Mouse (Mus musculus): ENCODE results near the gene Ddx27. TPM values are rescaled to one million over a fixed set of nuclear protein-coding genes. Genes with fewer than 3 reads are reported as not detected.

Ddx27 gene
- polyA plus RNA-seq, 1 experiment from 2014 or later = 15.8 TPM

DNA sequence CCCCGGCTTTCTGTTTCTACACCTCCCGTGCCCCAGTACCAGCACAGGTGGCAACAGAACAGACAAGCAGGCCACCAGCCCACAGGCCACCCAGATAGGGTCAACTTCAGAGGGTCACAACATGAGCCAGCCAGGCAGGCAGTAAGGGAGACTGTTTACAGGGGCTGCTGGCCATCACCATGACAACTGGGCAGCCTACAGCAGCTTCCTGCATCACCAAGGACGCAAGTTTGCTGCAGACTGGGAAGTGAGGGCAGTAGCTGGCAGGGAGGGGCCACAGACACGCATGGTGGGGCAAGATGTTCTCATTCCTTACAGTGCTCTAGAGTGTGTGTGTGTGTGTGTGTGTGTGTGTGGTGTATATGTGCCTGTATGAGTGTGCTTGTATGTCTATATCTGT, 66.6 kb downstream of the Ddx27 start:
- Histone ChIP-seq H3K4me2 (replicated peaks; ENCODE audit: low read depth) (no peak overlapping the region), H3K4me1 (replicated peaks; ENCODE audit: control insufficient read depth, insufficient read depth, low read length) (no peaks in the 10 kb centered on the region), H3K4me3 (ENCODE audit: low read depth, low read length) (no peak overlapping the region), H3K9me3 (ENCODE audit: control insufficient read depth) (no peaks in the 10 kb centered on the region), H3K36me3 (ENCODE audit: control insufficient read depth, insufficient read depth) (no peaks in the 10 kb centered on the region), H3K27ac (ENCODE audit: low read depth, low read length) (no peak overlapping the region), H3K27me3 (replicated peaks; ENCODE audit: control insufficient read depth, insufficient read depth, low read length) (no peaks in the 10 kb centered on the region), H3K9ac (ENCODE audit: low read depth, low read length) (no peak overlapping the region)
- TF ChIP-seq CTCF (IDR thresholded peaks at IDR 0.05; ENCODE audit: low read depth) = no peak
- 16% methylated on average over 4 of the region's 4 CpGs for WGBS
- ATAC-seq = no peak

Other genes with a start within 250 kb of the Ddx27 start
- gene Trp53rkb, start 222.7 kb upstream of the Ddx27 start, polyA plus RNA-seq (2015; fragmentation: Nextera tagmentation; extraction: Ambion mirVana) = 3.7 and 5.1 TPM in 2 replicates
- 6.1 and 6.5 TPM in 2 replicates for gene Arfgef2, start 209.6 kb upstream of the Ddx27 start, polyA plus RNA-seq (2015; fragmentation: Nextera tagmentation; extraction: Ambion mirVana)
- gene Cse1l, start 109.2 kb upstream of the Ddx27 start, polyA plus RNA-seq (2015; fragmentation: Nextera tagmentation; extraction: Ambion mirVana) = 20.8 and 22.1 TPM in 2 replicates
- gene Stau1, start 18.9 kb upstream of the Ddx27 start, polyA plus RNA-seq (2015; fragmentation: Nextera tagmentation; extraction: Ambion mirVana) = 30.0 and 31.0 TPM in 2 replicates
- gene Znfx1, start 47.8 kb downstream of the Ddx27 start, polyA plus RNA-seq (2015; fragmentation: Nextera tagmentation; extraction: Ambion mirVana) = 13.1 and 15.2 TPM in 2 replicates
- gene Kcnb1, start 175.0 kb downstream of the Ddx27 start, polyA plus RNA-seq (2015; fragmentation: Nextera tagmentation; extraction: Ambion mirVana) = 1.1 and 1.6 TPM in 2 replicates
- 8.9 and 9.5 TPM in 2 replicates for gene Ptgis, start 225.4 kb downstream of the Ddx27 start, polyA plus RNA-seq (2015; fragmentation: Nextera tagmentation; extraction: Ambion mirVana)

Data from intestine, postnatal 0 days (tissue).